Mouse (Mus musculus) lung, postnatal 36 days (tissue): ENCODE measurements around the gene Prf1.

Experiments used
- DNase-seq: peaks from one replicate; pipeline ENCODE4 v3.0.0; 2022; ENCODE audit warnings: mixed read lengths

Gene Prf1

DNA sequence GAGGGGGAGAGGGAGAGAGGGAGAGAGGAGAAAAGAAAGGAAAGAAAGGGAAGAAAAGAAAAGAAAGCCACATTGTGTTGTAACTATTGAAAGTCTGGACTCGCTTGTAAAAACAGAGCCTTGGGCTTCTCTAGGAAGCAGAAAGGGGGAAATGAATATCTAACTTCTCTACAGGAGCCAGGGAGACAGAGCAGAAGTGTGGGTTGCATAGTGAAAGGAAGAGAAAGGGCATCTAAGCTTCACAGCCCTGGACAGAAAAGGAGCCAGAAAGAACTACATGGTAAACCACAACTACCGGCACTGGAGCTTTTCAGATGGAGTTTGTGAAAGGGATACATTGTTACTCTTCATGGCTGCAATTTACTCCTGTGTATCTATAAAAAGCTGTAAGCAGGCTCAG is 7.2 kb upstream of the Prf1 start:
- DNase-seq: no peak

GRCm38 (mm10) chr10:61294242-61294641 is 3.4 kb upstream of the Prf1 start:
- no peak for DNase-seq

DNA sequence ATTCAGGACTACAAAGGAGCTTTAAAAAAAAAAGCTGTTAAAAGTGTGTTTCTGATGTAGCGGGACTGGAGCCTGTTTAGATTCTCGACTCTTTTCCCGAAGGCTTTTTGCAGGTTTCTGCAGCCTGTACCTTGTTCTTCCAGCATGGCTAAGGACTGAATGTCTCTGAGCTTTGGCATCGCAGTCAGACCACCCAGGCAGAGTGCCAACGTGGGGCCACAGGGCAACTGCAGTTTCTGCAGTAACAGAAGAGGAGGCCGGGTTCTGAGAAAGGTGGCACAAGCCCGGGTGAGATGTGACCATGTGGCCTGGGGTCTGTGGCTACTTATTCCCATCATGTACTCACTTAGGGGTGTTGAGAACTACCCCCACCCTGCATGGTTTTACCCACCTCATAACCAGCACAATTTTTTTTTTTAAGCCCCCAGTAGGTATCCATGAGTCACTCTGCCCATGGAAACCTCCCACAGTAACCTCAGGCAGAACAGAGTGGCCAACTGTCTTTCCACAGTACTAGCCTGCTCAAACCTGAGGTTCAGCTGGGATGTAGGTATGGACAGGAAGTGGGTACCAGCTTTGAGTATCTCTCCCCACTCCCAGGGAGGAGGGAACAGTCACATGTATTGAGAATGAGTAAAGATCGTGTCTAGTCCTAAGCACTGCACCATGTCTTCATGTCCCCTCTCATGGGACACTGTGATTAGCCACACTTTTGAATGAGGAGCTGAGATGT is 754 bp upstream of the Prf1 start:
- no peak for DNase-seq

DNA sequence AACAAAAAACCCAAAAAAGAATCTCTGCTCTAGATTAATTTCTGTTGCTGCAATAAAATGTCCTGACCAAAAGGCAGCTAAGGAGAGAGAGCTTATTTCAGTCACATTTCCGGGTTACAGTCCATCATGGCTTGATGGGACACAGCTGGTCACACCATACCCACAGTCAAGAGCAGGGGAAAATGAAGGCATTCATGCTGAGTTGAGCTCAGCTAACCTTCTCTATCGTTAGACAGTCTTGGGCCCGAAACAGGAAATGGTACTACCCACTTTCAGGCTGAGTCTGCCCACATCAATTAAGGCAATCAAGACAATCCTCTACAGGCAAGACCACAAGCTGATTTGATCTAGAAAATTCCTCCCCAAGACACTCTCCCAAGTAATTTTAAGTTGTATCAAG is 3.4 kb downstream of the Prf1 start:
- peak; percentile 37 for DNase-seq

DNA sequence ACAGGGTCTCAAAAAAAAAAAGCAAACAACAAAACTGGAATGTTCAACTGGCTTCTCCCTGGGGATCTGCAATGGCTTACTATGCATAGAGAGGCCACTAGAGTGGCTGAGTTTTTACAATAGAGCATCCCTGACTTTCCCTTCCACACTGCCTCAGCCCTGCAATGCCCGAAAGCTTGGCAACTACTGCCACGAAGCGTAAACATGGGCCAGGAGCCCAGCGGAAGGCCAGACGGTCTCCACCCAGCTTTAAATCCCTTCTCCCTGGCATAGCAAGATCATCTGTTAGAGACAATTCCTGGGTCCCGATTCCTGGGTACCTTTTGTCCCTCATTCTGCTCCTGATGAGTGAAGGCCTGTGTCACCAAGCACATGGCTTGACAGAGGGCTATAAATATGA is 6.4 kb downstream of the Prf1 start:
- DNase-seq: peak; percentile 68

- no peak for DNase-seq
These were observed 8.4 kb downstream of the Prf1 start for GRCm38 (mm10) chr10:61305928-61306590.

DNA sequence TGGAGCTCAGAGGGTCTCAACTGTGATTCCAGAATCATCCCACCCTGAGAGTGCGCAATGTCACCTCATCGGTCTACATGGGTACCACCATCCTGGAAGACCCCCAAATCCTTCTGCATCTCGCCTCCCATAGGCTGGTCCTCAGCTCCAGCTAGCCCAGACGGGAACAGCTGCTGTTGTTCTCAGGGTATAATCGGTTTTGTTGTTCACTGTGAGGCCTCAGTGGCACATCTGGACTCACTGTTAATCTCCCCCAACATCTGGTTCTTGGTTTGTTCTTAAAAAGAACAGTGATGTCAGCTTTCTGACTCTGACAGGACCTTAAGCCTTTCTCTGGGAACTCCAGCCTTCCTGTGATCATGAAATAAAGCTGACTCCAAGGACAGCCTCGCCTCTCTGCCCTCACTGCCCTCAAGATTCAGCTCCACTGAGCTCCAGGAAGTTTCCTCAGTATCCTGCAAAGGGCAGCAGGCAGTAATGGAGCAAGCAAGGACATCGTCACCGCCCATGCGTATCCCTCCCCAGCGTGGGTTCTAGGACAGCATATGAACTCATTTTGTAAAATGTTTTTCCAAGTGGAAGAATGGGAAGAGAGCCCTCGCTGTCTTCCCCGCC is 11.2 kb downstream of the Prf1 start:
- DNase-seq: peak; percentile 26

DNA sequence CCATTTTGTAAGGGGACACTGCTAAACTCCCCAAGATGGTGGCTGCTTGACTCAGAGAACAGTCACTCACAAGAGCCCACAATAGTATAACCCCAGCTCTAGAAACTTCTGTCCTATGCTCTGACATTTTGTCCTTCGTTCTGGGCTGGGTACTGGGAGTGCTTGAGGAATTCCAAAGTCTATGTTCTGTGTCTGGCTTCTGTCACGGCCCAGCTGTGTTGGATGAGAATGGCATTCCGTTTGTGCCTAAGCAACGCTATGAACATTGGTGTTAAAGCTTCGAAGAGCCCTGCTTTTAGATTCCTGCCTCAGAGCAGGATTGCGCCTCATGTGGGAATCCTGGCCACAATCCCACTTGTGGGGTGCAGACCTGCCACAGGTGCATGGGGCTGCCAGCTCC is 14.5 kb downstream of the Prf1 start:
- DNase-seq: peak; percentile 29

- DNase-seq: peak; percentile 53
These were observed 15.1 kb downstream of the Prf1 start for GRCm38 (mm10) chr10:61312754-61313153.

GRCm38 (mm10) chr10:61313750-61314149 is 16.1 kb downstream of the Prf1 start:
- DNase-seq: peak; percentile 33

GRCm38 (mm10) chr10:61315324-61315880 is 17.8 kb downstream of the Prf1 start:
- DNase-seq: no peak

- no peak for DNase-seq
These were observed 20.9 kb downstream of the Prf1 start for GRCm38 (mm10) chr10:61318527-61318926.

GRCm38 (mm10) chr10:61324717-61325116 is 27.1 kb downstream of the Prf1 start:
- peak; percentile 28 for DNase-seq

DNA sequence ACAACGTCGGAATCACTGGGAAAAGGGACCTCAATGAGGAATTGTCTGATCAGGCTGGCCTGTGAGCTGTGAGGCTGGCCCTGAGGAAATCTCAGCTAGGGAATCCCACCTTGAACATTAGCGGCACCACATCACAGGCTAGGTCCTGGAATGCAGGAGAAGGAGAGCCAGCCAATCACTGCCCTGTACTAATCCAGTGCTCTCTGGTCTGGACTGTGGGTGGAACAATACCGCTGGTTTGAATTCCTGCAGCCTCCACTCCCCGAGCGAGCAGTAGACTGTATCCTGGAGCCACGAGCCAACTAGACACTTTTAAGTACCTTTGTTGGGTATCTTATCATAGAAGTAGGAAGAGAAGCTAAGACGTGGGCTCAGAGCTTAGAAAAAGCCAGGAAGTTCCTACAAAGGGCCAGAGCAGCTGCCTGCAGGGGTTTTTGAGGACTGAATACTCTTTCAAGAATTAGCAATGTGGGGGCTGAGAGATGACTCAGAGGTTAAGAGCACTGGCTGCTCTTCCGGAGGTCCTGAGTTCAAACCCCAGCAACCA is 28.2 kb downstream of the Prf1 start:
- DNase-seq: no peak

DNA sequence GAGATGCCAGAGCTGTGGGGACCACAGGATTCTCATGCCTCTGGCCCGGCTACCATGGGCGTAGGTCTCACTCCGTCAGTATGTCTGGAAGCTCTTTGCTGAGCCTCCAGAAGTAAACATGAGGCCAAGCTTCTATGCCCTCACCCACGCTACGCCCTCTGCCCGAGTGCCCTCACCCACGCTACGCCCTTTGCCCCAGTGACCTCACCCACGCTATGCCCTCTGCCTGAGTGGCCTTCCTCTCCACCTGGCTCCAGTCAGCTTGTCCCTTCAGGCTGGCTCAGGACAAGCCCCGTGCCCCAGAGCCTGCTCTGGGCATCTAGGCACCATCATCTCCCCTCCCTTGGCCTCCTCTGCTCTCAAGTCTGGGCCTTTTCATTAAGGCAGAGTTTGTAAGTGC is 29.9 kb downstream of the Prf1 start:
- DNase-seq: no peak

DNA sequence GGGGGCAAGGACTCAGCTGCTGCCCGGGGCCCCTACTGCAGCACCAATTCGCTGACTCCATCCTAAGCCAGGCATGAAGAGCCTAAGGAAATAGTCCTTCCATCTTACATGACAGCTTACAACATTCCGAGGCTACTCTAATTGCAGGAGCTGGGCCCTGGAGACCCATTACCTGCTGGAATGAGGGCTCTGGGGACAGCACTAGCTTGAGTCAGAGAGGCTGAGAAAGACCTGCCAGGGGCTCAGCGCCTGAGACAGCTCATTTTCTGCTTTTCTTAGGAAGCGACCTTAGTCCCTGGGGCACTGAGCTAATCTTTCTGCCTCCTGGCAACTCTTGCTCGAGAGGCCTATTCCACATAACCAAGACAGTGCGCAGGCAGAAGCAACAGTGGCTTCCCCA is 31.3 kb downstream of the Prf1 start:
- DNase-seq: no peak

GRCm38 (mm10) chr10:61331046-61331445 is 33.4 kb downstream of the Prf1 start:
- peak; percentile 66 for DNase-seq

- no peak for DNase-seq
These were observed 36.9 kb downstream of the Prf1 start for GRCm38 (mm10) chr10:61334545-61334944.

GRCm38 (mm10) chr10:61336137-61336536 is 38.5 kb downstream of the Prf1 start:
- peak; percentile 89 for DNase-seq

DNA sequence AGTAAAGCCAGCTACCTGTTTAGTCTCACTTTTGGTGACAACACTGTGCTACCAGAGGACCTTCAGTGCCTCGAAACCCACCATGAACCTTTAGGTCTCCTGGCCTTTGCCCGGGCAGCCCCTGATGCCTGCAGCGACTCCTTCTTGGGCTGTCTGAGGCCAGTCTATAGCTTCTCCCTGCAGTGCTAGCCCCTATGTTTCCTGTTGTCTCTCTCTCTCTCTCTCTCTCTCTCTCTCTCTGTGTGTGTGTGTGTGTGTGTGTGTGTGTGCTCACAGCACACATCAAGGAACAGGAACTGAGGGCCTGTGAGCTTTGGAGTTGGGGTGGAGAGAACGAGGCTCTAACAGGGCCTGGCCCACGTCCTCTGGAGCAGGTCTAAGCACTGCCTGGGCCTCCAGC is 39.0 kb downstream of the Prf1 start:
- DNase-seq: no peak

DNA sequence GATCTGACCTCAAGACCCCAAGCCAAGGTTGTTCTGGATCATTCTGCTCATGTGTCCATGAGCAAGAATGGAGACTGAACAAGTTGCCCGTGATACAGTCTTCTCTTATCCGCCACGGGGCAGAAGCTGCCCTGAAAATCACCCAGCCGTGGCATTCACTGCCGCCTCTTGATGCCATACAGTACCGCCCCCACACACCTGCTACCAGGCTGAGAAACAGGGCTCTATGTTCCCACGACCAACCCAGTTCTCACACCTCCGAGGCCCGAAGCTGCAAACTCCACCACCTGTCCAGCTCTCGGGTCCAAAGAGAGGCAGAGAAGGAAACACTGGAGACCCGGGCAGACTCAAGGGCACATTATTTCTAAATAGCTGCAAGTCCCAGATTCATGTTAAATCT is 40.0 kb downstream of the Prf1 start:
- DNase-seq: no peak

GRCm38 (mm10) chr10:61339216-61339615 is 41.6 kb downstream of the Prf1 start:
- no peak for DNase-seq

DNA sequence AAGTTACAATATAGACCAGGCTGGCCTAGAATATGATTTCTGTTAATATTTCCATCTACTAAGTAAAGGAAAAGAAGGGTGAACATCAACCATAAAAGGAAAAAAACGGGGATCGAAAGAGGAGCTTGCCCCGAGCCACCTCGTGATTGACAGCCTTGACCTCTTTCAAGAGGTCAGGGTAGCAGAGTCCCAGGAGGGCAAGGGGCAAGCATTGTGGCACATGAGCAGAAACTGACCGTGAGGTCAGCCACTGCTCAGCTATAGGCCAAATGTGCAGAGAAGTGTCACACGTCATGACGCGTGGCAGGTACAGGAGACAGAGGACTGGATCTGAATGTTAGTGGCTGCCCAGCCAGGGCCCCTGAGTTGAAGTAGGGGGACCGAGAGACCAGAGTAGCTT is 42.6 kb downstream of the Prf1 start:
- no peak for DNase-seq

DNA sequence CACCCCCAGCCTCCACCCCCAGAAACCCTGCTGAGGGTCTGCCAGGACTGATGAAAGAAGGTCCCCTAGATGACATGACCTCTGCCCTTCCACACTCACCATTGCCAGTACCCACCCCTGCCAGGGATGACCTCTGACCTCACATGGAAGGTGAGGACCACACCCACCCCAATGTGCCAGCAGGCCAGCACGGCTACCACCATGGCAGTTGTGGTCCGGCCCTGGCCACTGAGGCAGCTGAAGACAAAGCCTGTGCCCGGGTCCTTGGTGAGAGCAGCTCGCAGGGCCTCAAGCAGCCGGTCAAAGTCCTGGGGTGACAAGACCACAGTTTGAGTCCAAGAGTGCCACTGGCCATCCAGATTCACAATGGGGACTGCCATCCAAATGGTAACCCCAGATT is 43.4 kb downstream of the Prf1 start:
- DNase-seq: no peak
